Comparison of ENCODE assay signal across 9 mouse cellular contexts in the genomic region with DNA sequence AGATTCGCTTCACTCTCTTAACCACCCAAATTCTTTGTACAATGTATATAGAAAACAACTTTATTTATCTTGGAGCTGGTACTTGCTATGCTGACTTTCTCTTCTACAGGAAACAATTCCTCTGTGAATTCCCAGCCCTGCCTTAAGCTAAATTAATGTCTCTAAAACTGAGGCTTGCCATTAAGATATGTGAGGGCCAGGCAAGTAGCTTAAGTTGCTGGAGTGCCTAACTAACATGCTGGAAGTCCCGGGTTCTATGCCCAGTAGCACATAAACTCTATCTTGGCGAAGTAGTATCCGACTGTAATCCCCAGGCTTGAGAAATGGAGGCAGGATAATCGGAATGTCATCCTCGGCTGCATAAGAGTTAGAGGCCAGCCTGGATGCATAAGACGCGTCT. TPM values are rescaled to one million over a fixed set of nuclear protein-coding genes. Genes with fewer than 3 reads are reported as not detected.
DNase-seq lines count a peak whose midpoint lies in the region; ATAC-seq and TF ChIP-seq lines count a peak whose summit lies in the region.
"Had no signal": no experiment of that assay in that cellular context is flagged by ENCODE, and none has a peak within 500 bp of the region (broad histone marks: within the 10 kb centered on the region; RNA-seq: fewer than 3 reads in every experiment).

No protein-coding gene starts in this region.

- no peak for DNase-seq in heart, adult 18-20 months
- DNase-seq in G1E (ENCODE audit: low spot score) = no peak
- no peak for DNase-seq in heart, postnatal 0 days (ENCODE audit: low spot score)
- no peak for DNase-seq in midbrain, embryonic 10.5 days (ENCODE audit: low spot score)
- no peak for DNase-seq in right cerebral cortex, adult 18-20 months
- no peak for DNase-seq in right cerebral cortex, postnatal 10 days (ENCODE audit: low spot score in 2 of 2)
- DNase-seq in adrenal gland, postnatal 25 days = no peak

- H3K4me2 ChIP-seq in heart, embryonic 16.5 days (ENCODE audit: low read depth, low read length) = peak overlapping the region; percentile 81
- peak overlapping the region; percentile 83 for H3K4me2 ChIP-seq in heart, postnatal 0 days (ENCODE audit: low read depth, low read length)

- H3K4me1 ChIP-seq in heart, embryonic 16.5 days (ENCODE audit: control insufficient read depth, insufficient read depth, low read length) = peaks cover 13% of the 10 kb centered on the region
- peaks cover 17% of the 10 kb centered on the region for H3K4me1 ChIP-seq in G1E (ENCODE audit: insufficient read depth, low read depth, low read length)
- peaks cover 25% of the 10 kb centered on the region for H3K4me1 ChIP-seq in heart, postnatal 0 days (ENCODE audit: control insufficient read depth, insufficient read depth)
- H3K4me1 ChIP-seq in midbrain, embryonic 10.5 days = peaks cover 14% of the 10 kb centered on the region

- no peak for ATAC-seq in heart, embryonic 16.5 days (replicated peaks; ENCODE audit: extremely low read depth, insufficient read depth, low FRiP score)
- ATAC-seq in G1E (ENCODE audit: extremely low read depth, insufficient number of reproducible peaks, low FRiP score, poor library complexity, severe bottlenecking) = no peak
- no peak for ATAC-seq in heart, postnatal 0 days (ENCODE audit: insufficient read depth, low read depth)

- peak overlapping the region; percentile 95 for H3K9ac ChIP-seq in heart, embryonic 16.5 days (ENCODE audit: low read length)
- peak overlapping the region; percentile 50; the same call in 1 of the 2 replicates for H3K9ac ChIP-seq in heart, postnatal 0 days (replicated peaks; ENCODE audit: low read depth, low read length)

- TF ChIP-seq EP300 in heart, postnatal 0 days (IDR thresholded peaks at IDR 0.05; ENCODE audit: low read depth) = no peak

- WGBS in heart, embryonic 16.5 days = 33% methylated on average over 8 of the region's 8 CpGs
- WGBS in heart, postnatal 0 days = 30% methylated on average over 8 of the region's 8 CpGs
- 48% methylated on average over 8 of the region's 8 CpGs for WGBS in midbrain, embryonic 10.5 days

- no peaks in the 10 kb centered on the region for H3K27me3 ChIP-seq in heart, embryonic 16.5 days (ENCODE audit: control insufficient read depth, insufficient read depth, low read length)
- no peaks in the 10 kb centered on the region for H3K27me3 ChIP-seq in G1E (ENCODE audit: insufficient read depth, low read length)
- H3K27me3 ChIP-seq in heart, postnatal 0 days (ENCODE audit: control insufficient read depth, insufficient read depth, low read length) = no peaks in the 10 kb centered on the region
- H3K27me3 ChIP-seq in midbrain, embryonic 10.5 days (ENCODE audit: low read depth, poor library complexity, severe bottlenecking) = no peaks in the 10 kb centered on the region
- H3K27me3 ChIP-seq: Patski had no signal

- peak overlapping the region; percentile 30 for H3K4me3 ChIP-seq in heart, embryonic 16.5 days (ENCODE audit: low read length)
- H3K4me3 ChIP-seq in G1E (ENCODE audit: low read depth, low read length) = peak overlapping the region; percentile 85
- H3K4me3 ChIP-seq in heart, postnatal 0 days (ENCODE audit: low read depth, low read length) = peak overlapping the region; percentile 97
- H3K4me3 ChIP-seq in midbrain, embryonic 10.5 days = peak overlapping the region; percentile 73

- H3K27ac ChIP-seq in heart, embryonic 16.5 days (ENCODE audit: low read length) = peak overlapping the region; percentile 74
- H3K27ac ChIP-seq in heart, postnatal 0 days (ENCODE audit: low read depth) = peak overlapping the region; percentile 98
- no peak overlapping the region for H3K27ac ChIP-seq in midbrain, embryonic 10.5 days (replicated peaks)

- H3K36me3 ChIP-seq in heart, embryonic 16.5 days (ENCODE audit: control insufficient read depth, insufficient read depth) = no peaks in the 10 kb centered on the region
- peaks cover 10% of the 10 kb centered on the region for H3K36me3 ChIP-seq in G1E (replicated peaks)
- H3K36me3 ChIP-seq in heart, postnatal 0 days (replicated peaks; ENCODE audit: control insufficient read depth, insufficient read depth, low read length) = no peaks in the 10 kb centered on the region
- H3K36me3 ChIP-seq in midbrain, embryonic 10.5 days = no peaks in the 10 kb centered on the region

- H3K9me3 ChIP-seq in heart, embryonic 16.5 days (replicated peaks; ENCODE audit: control insufficient read depth, low read length) = no peaks in the 10 kb centered on the region
- no peaks in the 10 kb centered on the region for H3K9me3 ChIP-seq in G1E (replicated peaks)
- no peaks in the 10 kb centered on the region for H3K9me3 ChIP-seq in heart, postnatal 0 days (replicated peaks; ENCODE audit: control insufficient read depth, low read length)
- H3K9me3 ChIP-seq in midbrain, embryonic 10.5 days (replicated peaks) = no peaks in the 10 kb centered on the region

- no peak for TF ChIP-seq CTCF in G1E (IDR thresholded peaks at IDR 0.05; ENCODE audit: low read depth, low read length)
- no peak for TF ChIP-seq CTCF in heart, postnatal 0 days (IDR thresholded peaks at IDR 0.05; ENCODE audit: low read depth)

RNA-seq across cellular contexts. Expression of a gene that starts 0.5 kb away (rescaled TPM):
- polyA plus RNA-seq in heart, embryonic 16.5 days (2015; fragmentation: Nextera tagmentation; extraction: Ambion mirVana) = 126 TPM in 2 replicates
- total RNA-seq in heart, adult 18-20 months (2021) = 100 to 1,000 TPM; 253 to 258 TPM
- total RNA-seq in G1E (2014; fragmentation: Nextera tagmentation) (35.8 and 39.3 TPM in 2 replicates), G1E (2017) (51.6 and 58.3 TPM in 2 replicates)
- 6.0 and 12.2 TPM in 2 replicates for polyA plus RNA-seq in G1E (2012)
- total RNA-seq in heart, postnatal 0 days (2014; rRNA removed; ENCODE audit: low replicate concordance) = 155 and 270 TPM in 2 replicates
- polyA plus RNA-seq in heart, postnatal 0 days (2015; fragmentation: Nextera tagmentation; extraction: Ambion mirVana) = 135 and 159 TPM in 2 replicates
- 30.0 and 35.2 TPM in 2 replicates for polyA plus RNA-seq in midbrain, embryonic 10.5 days (2016; fragmentation: Nextera tagmentation; extraction: Ambion mirVana)
- total RNA-seq in adrenal gland, postnatal 25 days (2021) = 96.2 and 97.1 TPM in 2 replicates

RNA-seq across cellular contexts. Expression of a gene that starts 20.7 kb away (rescaled TPM):
- polyA plus RNA-seq in heart, embryonic 16.5 days (2015; fragmentation: Nextera tagmentation; extraction: Ambion mirVana) = 106 and 121 TPM in 2 replicates
- total RNA-seq in heart, adult 18-20 months (2021) = 10 to 100 TPM; 30.9 to 31.3 TPM
- total RNA-seq in G1E (2014; fragmentation: Nextera tagmentation) = 107 and 136 TPM in 2 replicates
- total RNA-seq in G1E (2017) = 260 and 297 TPM in 2 replicates
- 4.6 and 6.3 TPM in 2 replicates for polyA plus RNA-seq in G1E (2012)
- total RNA-seq in heart, postnatal 0 days (2014; rRNA removed; ENCODE audit: low replicate concordance) = 27.2 and 33.0 TPM in 2 replicates
- polyA plus RNA-seq in heart, postnatal 0 days (2015; fragmentation: Nextera tagmentation; extraction: Ambion mirVana) = 66.5 and 69.9 TPM in 2 replicates
- 203 and 243 TPM in 2 replicates for polyA plus RNA-seq in midbrain, embryonic 10.5 days (2016; fragmentation: Nextera tagmentation; extraction: Ambion mirVana)
- 38.3 and 40.3 TPM in 2 replicates for total RNA-seq in adrenal gland, postnatal 25 days (2021)

Comparison
In these comparisons a context has a peak if more than half of its experiments do, and no peak if none do; other contexts are left out.
1. H3K4me3 ChIP-seq: peak in every context shown above with its lines; median percentile 97 in heart, postnatal 0 days; 85 in G1E; 73 in midbrain, embryonic 10.5 days; 30 in heart, embryonic 16.5 days.